Mouse (Mus musculus) ES-Bruce4 (cell line): Measurements from ENCODE around the gene Gm10354.
"Not testable (repeated sequence)": the region's sequence is repeated elsewhere in the genome, so short reads cannot be mapped to it uniquely, and the experiment has no call there.

ENCODE experiments used
- CTCF ChIP-seq: IDR thresholded peaks from one replicate; pipeline ENCODE4 v1.8.1; 2011; ENCODE audit warnings: low read depth, low read length
- POLR2A ChIP-seq: IDR thresholded peaks from one replicate; pipeline ENCODE4 v1.8.1; 2011; ENCODE audit warnings: low read length; ENCODE audit not compliant: insufficient read depth

GRCm38 (mm10) chr5:15005584-15005983, 26.8 kb upstream of the Gm10354 start:
- not testable (repeated sequence) for TF ChIP-seq CTCF, POLR2A
